Mouse (Mus musculus) C2C12 (cell line): ENCODE data around the gene Gan.

Source experiments
- CEBPB ChIP-seq: IDR thresholded peaks from one replicate; pipeline ENCODE4 v1.6.1; 2011; ENCODE audit warnings: low read depth, mild to moderate bottlenecking, control low read depth, moderate library complexity
- CTCF ChIP-seq: IDR thresholded peaks from one replicate; pipeline ENCODE4 v1.5.1; 2011; ENCODE audit not compliant: control insufficient read depth, insufficient read depth, insufficient read length
- FOSL1 ChIP-seq: IDR thresholded peaks from one replicate; pipeline ENCODE4 v1.8.0; 2011; ENCODE audit warnings: mild to moderate bottlenecking, low read length; ENCODE audit not compliant: poor library complexity, insufficient read depth, severe bottlenecking
- MAX ChIP-seq: IDR thresholded peaks from one replicate; pipeline ENCODE4 v1.6.1; 2011; ENCODE audit warnings: mild to moderate bottlenecking, control low read depth
- MYOD1 ChIP-seq: IDR thresholded peaks from one replicate; pipeline ENCODE4 v1.6.1; 2011; ENCODE audit warnings: low read depth; ENCODE audit not compliant: control insufficient read depth, insufficient read length
- USF1 ChIP-seq: IDR thresholded peaks from one replicate; pipeline ENCODE4 v1.6.1; 2011; ENCODE audit warnings: low read depth, mild to moderate bottlenecking, control low read depth, moderate library complexity

- TF ChIP-seq CTCF (no peak), MYOD1 (no peak), USF1 (no peak), MAX (no peak), CEBPB (no peak), FOSL1 (no peak)
These were observed 41.4 kb upstream of the Gan start for GRCm38 (mm10) chr8:117116534-117116933.
